Mouse (Mus musculus) hindbrain, postnatal 0 days (tissue): ENCODE data around the gene Nthl1. TPM values are rescaled to one million over a fixed set of nuclear protein-coding genes. Genes with fewer than 3 reads are reported as not detected.

Experiments
- ATAC-seq: fragments of 200-750 bp; cut with Nextera tagmentation; 2 replicates; pipeline ENCODE4 v1.8.0; 2017; ENCODE audit warnings: mild to moderate bottlenecking, moderate TSS enrichment, moderate library complexity
- DNase-seq: peaks from one replicate; pipeline ENCODE4 v3.0.0-alpha.2; 2015; ENCODE audit warnings: low spot score
- H3K27ac ChIP-seq: fragments of 300-500 bp; sonication (generic); 2 replicates; pipeline ENCODE4 v1.5.1; 2014; ENCODE audit warnings: mild to moderate bottlenecking
- H3K27me3 ChIP-seq: fragments of 300-500 bp; sonication (generic); 2 replicates; pipeline ENCODE4 v1.6.1; 2014; ENCODE audit warnings: low read length, mixed read lengths; ENCODE audit not compliant: insufficient read depth
- H3K36me3 ChIP-seq: fragments of 300-500 bp; sonication (generic); 2 replicates; pipeline ENCODE4 v1.6.1; 2014; ENCODE audit warnings: low read length, mixed read lengths; ENCODE audit not compliant: insufficient read depth
- H3K4me1 ChIP-seq: fragments of 300-500 bp; sonication (generic); 2 replicates; pipeline ENCODE4 v1.6.1; 2014; ENCODE audit warnings: antibody characterized with exemption, low read length, mixed read lengths; ENCODE audit not compliant: insufficient read depth
- H3K4me2 ChIP-seq: fragments of 300-500 bp; sonication (generic); 2 replicates; pipeline ENCODE4 v1.6.1; 2014; ENCODE audit warnings: low read depth, mild to moderate bottlenecking, low read length, moderate library complexity, mixed read lengths
- H3K4me3 ChIP-seq: fragments of 300-500 bp; sonication (generic); 2 replicates; pipeline ENCODE4 v1.5.1; 2014; ENCODE audit warnings: low read length
- H3K9ac ChIP-seq: fragments of 300-500 bp; sonication (generic); replicated peaks from 2 replicates; pipeline ENCODE4 v1.6.1; 2014; ENCODE audit warnings: mild to moderate bottlenecking, low read length, moderate library complexity, mixed read lengths
- H3K9me3 ChIP-seq: fragments of 300-500 bp; sonication (generic); 2 replicates; pipeline ENCODE4 v1.6.1; 2016; ENCODE audit warnings: low read length, mixed read lengths
- CTCF ChIP-seq: IDR thresholded peaks from 2 replicates; pipeline ENCODE4 v1.5.1; 2016; ENCODE audit warnings: antibody characterized with exemption, control low read depth, low read depth
- WGBS: fragments of 180-500 bp; shearing (Covaris S2); extraction: QIAGEN DNeasy Blood & Tissue Kit; methylation state at CpG from one replicate; pipeline ENCODE4 v1.1.7; 2014; 5-methylcytosine and 5-hydroxymethylcytosine counted together
- polyA plus RNA-seq: library from polyadenylated mRNA; unstranded; fragments of >200 nt; fragmentation: Nextera tagmentation; extraction: Ambion mirVana; gene quantifications from 2 replicates; pipeline ENCODE4 v1.2.1, GENCODE M21; 2015
- total RNA-seq: library from RNA; depleted of rRNA; stranded (reverse); fragments of >200 nt; gene quantifications from 2 replicates; pipeline ENCODE4 v1.2.3, GENCODE M21; 2014

The Nthl1 gene
- total and polyA plus RNA-seq, 2 experiments from 2014 or later: 4.2 to 7.2 TPM

GRCm38 (mm10) chr17:24670246-24670844 lies 37.9 kb downstream of the Nthl1 start:
- TF ChIP-seq CTCF: no peak
- no peak for ATAC-seq
- DNase-seq: peak; percentile 15
- Histone ChIP-seq H3K4me2 (peak overlapping the region; percentile 67), H3K36me3 (no peaks in the 10 kb centered on the region), H3K27me3 (no peaks in the 10 kb centered on the region), H3K9ac (peak overlapping the region; percentile 97), H3K27ac (peak overlapping the region; percentile 92), H3K9me3 (no peaks in the 10 kb centered on the region), H3K4me3 (peak overlapping the region; percentile 88), H3K4me1 (peaks cover 14% of the 10 kb centered on the region)
- WGBS: 11% methylated on average over 8 of the region's 8 CpGs

GRCm38 (mm10) chr17:24671346-24671745 lies 38.9 kb downstream of the Nthl1 start:
- no peak for TF ChIP-seq CTCF
- Histone ChIP-seq H3K36me3 (no peaks in the 10 kb centered on the region), H3K27me3 (no peaks in the 10 kb centered on the region), H3K4me2 (peak overlapping the region; percentile 67), H3K9me3 (no peaks in the 10 kb centered on the region), H3K9ac (peak overlapping the region; percentile 15; the same call in 1 of the 2 replicates), H3K4me3 (no peak overlapping the region), H3K27ac (no peak overlapping the region), H3K4me1 (peaks cover 14% of the 10 kb centered on the region)
- DNase-seq (no peak), ATAC-seq (no peak)
- 68% methylated on average over 5 of the region's 5 CpGs for WGBS

- no peaks in the 10 kb centered on the region for H3K9me3 ChIP-seq
- H3K4me1 ChIP-seq: peaks cover 14% of the 10 kb centered on the region
- no peak for DNase-seq
- H3K27me3 ChIP-seq: no peaks in the 10 kb centered on the region
- no peak for ATAC-seq
- H3K4me2 ChIP-seq: 0 out of 2 replicates have a peak overlapping the region, but pooled peaks have one; percentile 8
- H3K27ac ChIP-seq: no peak overlapping the region
- peak overlapping the region; percentile 15; the same call in 1 of the 2 replicates for H3K9ac ChIP-seq
- WGBS: 39% methylated on average over 5 of the region's 5 CpGs
- no peak overlapping the region for H3K4me3 ChIP-seq
- no peak for TF ChIP-seq CTCF
- H3K36me3 ChIP-seq: peaks cover 7% of the 10 kb centered on the region; the same call in 1 of the 2 replicates
Observed at GRCm38 (mm10) chr17:24672141-24672540, 39.7 kb downstream of the Nthl1 start.

- no peak for TF ChIP-seq CTCF
- Histone ChIP-seq H3K4me2 (no peak overlapping the region), H3K4me3 (no peak overlapping the region), H3K36me3 (peaks cover 28% of the 10 kb centered on the region), H3K9me3 (no peaks in the 10 kb centered on the region), H3K9ac (no peak overlapping the region), H3K27me3 (no peaks in the 10 kb centered on the region), H3K4me1 (peaks cover 14% of the 10 kb centered on the region), H3K27ac (no peak overlapping the region)
- WGBS: 79% methylated on average over 7 of the region's 7 CpGs
- DNase-seq (no peak), ATAC-seq (no peak)
Observed at GRCm38 (mm10) chr17:24674277-24674676, 41.8 kb downstream of the Nthl1 start.

- WGBS: 52% methylated on average over 2 of the region's 2 CpGs
- Histone ChIP-seq H3K27me3 (no peaks in the 10 kb centered on the region), H3K36me3 (peaks cover 45% of the 10 kb centered on the region), H3K9ac (no peak overlapping the region), H3K4me1 (peaks cover 6% of the 10 kb centered on the region), H3K4me3 (no peak overlapping the region), H3K9me3 (no peaks in the 10 kb centered on the region), H3K4me2 (no peak overlapping the region), H3K27ac (no peak overlapping the region)
- peak; percentile 85 for TF ChIP-seq CTCF
- peak; percentile 48 for ATAC-seq
- peak; percentile 78 for DNase-seq
Observed at GRCm38 (mm10) chr17:24676187-24676586, 43.7 kb downstream of the Nthl1 start.

- ATAC-seq: no peak
- Histone ChIP-seq H3K4me1 (no peaks in the 10 kb centered on the region), H3K9me3 (no peaks in the 10 kb centered on the region), H3K4me2 (no peak overlapping the region), H3K4me3 (no peak overlapping the region), H3K36me3 (peaks cover 51% of the 10 kb centered on the region), H3K9ac (no peak overlapping the region), H3K27me3 (no peaks in the 10 kb centered on the region), H3K27ac (no peak overlapping the region)
- 94% methylated on average over 5 of the region's 5 CpGs for whole genome bisulfite sequencing
- no peak for TF ChIP-seq CTCF
- DNase-seq: no peak
Observed at GRCm38 (mm10) chr17:24676877-24677276, 44.4 kb downstream of the Nthl1 start.

- Histone ChIP-seq H3K9me3 (no peaks in the 10 kb centered on the region), H3K4me3 (no peak overlapping the region), H3K4me1 (no peaks in the 10 kb centered on the region), H3K36me3 (peaks cover 55% of the 10 kb centered on the region), H3K27ac (no peak overlapping the region), H3K9ac (no peak overlapping the region), H3K27me3 (no peaks in the 10 kb centered on the region), H3K4me2 (no peak overlapping the region)
- 93% methylated on average over 24 of the region's 24 CpGs for WGBS
- ATAC-seq: no peak
- DNase-seq: no peak
- TF ChIP-seq CTCF: no peak
Observed at GRCm38 (mm10) chr17:24677500-24678080, 45.1 kb downstream of the Nthl1 start.
